In the genomic region with DNA sequence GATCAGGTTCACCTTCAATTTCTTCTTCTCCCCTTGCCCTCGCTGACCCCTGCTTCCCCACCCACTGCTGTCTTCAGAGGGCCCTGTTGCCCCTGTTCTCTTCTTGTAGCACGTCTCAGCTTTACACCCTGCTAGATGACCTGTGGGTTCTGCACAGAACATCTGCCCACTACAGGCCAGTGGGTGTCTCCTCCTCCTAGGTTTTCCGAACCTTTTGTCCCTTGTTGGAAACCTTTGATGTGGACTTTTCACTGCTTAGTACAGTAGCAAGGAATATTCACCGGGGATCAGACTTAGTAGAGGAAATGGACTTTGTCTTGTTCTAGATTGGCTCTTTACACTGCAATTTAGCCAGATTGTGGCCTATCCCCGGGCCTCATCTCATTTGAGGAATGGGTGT, we compare ENCODE assay signal across 20 mouse cellular contexts.
DNase-seq lines count a peak whose midpoint lies in the region; ATAC-seq and TF ChIP-seq lines count a peak whose summit lies in the region.
"Had no signal": no experiment of that assay in that cellular context is flagged by ENCODE, and none has a peak within 500 bp of the region (broad histone marks: within the 10 kb centered on the region; RNA-seq: fewer than 3 reads in every experiment).

No protein-coding gene starts in this region.

- WGBS in intestine, postnatal 0 days: 38% methylated on average over 5 of the region's 5 CpGs

- no peaks in the 10 kb centered on the region for H3K9me3 ChIP-seq in intestine, postnatal 0 days (ENCODE audit: control insufficient read depth)
- H3K9me3 ChIP-seq: embryonic facial prominence, embryonic 10.5 days; embryonic facial prominence, embryonic 12.5 days; forebrain, embryonic 13.5 days had no signal

- DNase-seq in heart, adult 11 months: peak; percentile 52
- DNase-seq in heart, postnatal 4 days: no peak
- peak; percentile 36 for DNase-seq in kidney, adult 11 months
- no peak for DNase-seq in kidney, postnatal 14 days
- peak; percentile 78 for DNase-seq in kidney, adult 9 months
- no peak for DNase-seq in kidney, postnatal 4 days
- DNase-seq: B cell, adult 2 months; cerebellum, adult 11-12 months; cerebellum, adult 2 months; cerebellum, adult 9-10 months; cerebellum, postnatal 10 days; cerebellum, postnatal 25 days had no signal

- no peak overlapping the region for H3K4me2 ChIP-seq in intestine, postnatal 0 days (replicated peaks; ENCODE audit: low read depth)
- H3K4me2 ChIP-seq: embryonic facial prominence, embryonic 12.5 days; forebrain, embryonic 13.5 days had no signal

- TF ChIP-seq CTCF in intestine, postnatal 0 days (IDR thresholded peaks at IDR 0.05; ENCODE audit: low read depth): peak; percentile 53

- ATAC-seq in intestine, postnatal 0 days: peak; percentile 42; the same call in 1 of the 2 replicates
- ATAC-seq: activated CD4-positive, CD25-positive, alpha-beta regulatory T cell, adult 4 months; CD4-positive, CD25-positive, alpha-beta regulatory T cell, adult 4 months; forebrain, embryonic 13.5 days; Patski had no signal

- no peak overlapping the region for H3K4me3 ChIP-seq in intestine, postnatal 0 days (ENCODE audit: low read depth, low read length)
- H3K4me3 ChIP-seq: embryonic facial prominence, embryonic 10.5 days; embryonic facial prominence, embryonic 12.5 days; forebrain, embryonic 13.5 days had no signal

- peaks cover 23% of the 10 kb centered on the region for H3K4me1 ChIP-seq in intestine, postnatal 0 days (replicated peaks; ENCODE audit: control insufficient read depth, insufficient read depth, low read length)
- H3K4me1 ChIP-seq: embryonic facial prominence, embryonic 12.5 days; forebrain, embryonic 13.5 days had no signal

- H3K27ac ChIP-seq in intestine, postnatal 0 days (ENCODE audit: low read depth, low read length): 0 out of 2 replicates have a peak overlapping the region, but pooled peaks have one; percentile 28
- H3K27ac ChIP-seq: embryonic facial prominence, embryonic 10.5 days; embryonic facial prominence, embryonic 12.5 days; forebrain, embryonic 13.5 days had no signal

- H3K9ac ChIP-seq in intestine, postnatal 0 days (ENCODE audit: low read depth, low read length): no peak overlapping the region
- H3K9ac ChIP-seq: embryonic facial prominence, embryonic 12.5 days; forebrain, embryonic 13.5 days had no signal

- no peaks in the 10 kb centered on the region for H3K27me3 ChIP-seq in intestine, postnatal 0 days (replicated peaks; ENCODE audit: control insufficient read depth, insufficient read depth, low read length)
- H3K27me3 ChIP-seq: embryonic facial prominence, embryonic 12.5 days; forebrain, embryonic 13.5 days; Patski had no signal

- H3K36me3 ChIP-seq in intestine, postnatal 0 days (ENCODE audit: control insufficient read depth, insufficient read depth): no peaks in the 10 kb centered on the region
- H3K36me3 ChIP-seq: embryonic facial prominence, embryonic 10.5 days; embryonic facial prominence, embryonic 12.5 days; G1E had no signal

Comparison
In these comparisons a context has a peak if more than half of its experiments do, and no peak if none do; other contexts are left out.
1. DNase-seq: peak in heart, adult 11 months (single experiment), kidney, adult 11 months (single experiment) and kidney, adult 9 months (single experiment); none in heart, postnatal 4 days (single experiment), kidney, postnatal 14 days (single experiment) and kidney, postnatal 4 days (0 of 2).